Mouse (Mus musculus) gastrocnemius, adult 2 months (tissue): ENCODE measurements around the gene Trpm8. TPM values are rescaled to one million over a fixed set of nuclear protein-coding genes. Genes with fewer than 3 reads are reported as not detected.

Experiments used
- DNase-seq: peaks from one replicate; pipeline ENCODE4 v3.0.0; 2022
- H3K27ac ChIP-seq: fragments of 200-600 bp; 2 replicates; pipeline ENCODE4 v1.8.1; 2022; ENCODE audit warnings: mild to moderate bottlenecking
- H3K4me3 ChIP-seq: fragments of 200-600 bp; 2 replicates; pipeline ENCODE4 v1.8.1; 2022; ENCODE audit warnings: mild to moderate bottlenecking, moderate library complexity
- CTCF ChIP-seq: fragments of 200-600 bp; IDR thresholded peaks from 2 replicates; pipeline ENCODE4 v1.8.1; 2022; ENCODE audit warnings: antibody characterized with exemption, mild to moderate bottlenecking, moderate library complexity
- intact Hi-C: fragments of 180-260 bp; cut with DNase I; formaldehyde crosslinking; loops from one replicate; pipeline ENCODE4 v1.15.1; 2025
- long read RNA-seq, 2 experiments: library from polyadenylated mRNA; stranded (forward); transcript quantifications; one replicate each; pipeline ENCODE4 v2.0.0; 2021
- total RNA-seq, 2 experiments: library from RNA; stranded (reverse); gene quantifications; 2 replicates each; pipeline ENCODE4 v1.2.3; 2021

Trpm8 gene
- not detected for total RNA-seq
- long read RNA-seq, experiment 1, result 0 reads
- long read RNA-seq, experiment 2, result 0 reads

GRCm38 (mm10) chr1:88277098-88277817 lies at the start of gene Trpm8, which contains the start of gene Hjurp:
TSS of gene Trpm8 (plus strand) at chr1:88277661.
TSS of gene Hjurp (minus strand) at chr1:88277633.
- no peak; the same call in 1 of the 2 replicates for TF ChIP-seq CTCF
- Histone ChIP-seq H3K4me3 (peak within 1 kb of the TSS; percentile 64), H3K27ac (peak within 1 kb of the TSS; percentile 77)
- intact Hi-C loops, result no loop called here
- DNase-seq, result peak; percentile 100

- no peak for TF ChIP-seq CTCF
- intact Hi-C loops, result loop anchor here (5.0 kb wide), 1 partner anchor 69 kb away; no protein-coding TSS in a partner anchor
- DNase-seq, result peak; percentile 23
- Histone ChIP-seq H3K27ac (no peak overlapping the region), H3K4me3 (no peak overlapping the region)
Observed at GRCm38 (mm10) chr1:88228121-88228520, 49.3 kb upstream of the Trpm8 start.

- no peak overlapping the region for H3K4me3 ChIP-seq
- no peak overlapping the region for H3K27ac ChIP-seq
- DNase-seq, result no peak
- intact Hi-C loops, result loop anchor here (5.0 kb wide), 1 partner anchor 68 kb away; no protein-coding TSS in a partner anchor
- no peak for TF ChIP-seq CTCF
Observed at GRCm38 (mm10) chr1:88229566-88229965, 47.9 kb upstream of the Trpm8 start.

- DNase-seq, result peak; percentile 25
- no peak for TF ChIP-seq CTCF
- intact Hi-C loops, result loop anchor here (5.0 kb wide), 1 partner anchor 67 kb away; no protein-coding TSS in a partner anchor
- no peak overlapping the region for H3K27ac ChIP-seq
- no peak overlapping the region for H3K4me3 ChIP-seq
Observed at GRCm38 (mm10) chr1:88229986-88230385, 47.5 kb upstream of the Trpm8 start.

GRCm38 (mm10) chr1:88230421-88230820 lies 47.0 kb upstream of the Trpm8 start:
- Histone ChIP-seq H3K27ac (no peak overlapping the region), H3K4me3 (no peak overlapping the region)
- peak; percentile 28 for DNase-seq
- no peak for TF ChIP-seq CTCF
- intact Hi-C loops, result no loop called here

DNA sequence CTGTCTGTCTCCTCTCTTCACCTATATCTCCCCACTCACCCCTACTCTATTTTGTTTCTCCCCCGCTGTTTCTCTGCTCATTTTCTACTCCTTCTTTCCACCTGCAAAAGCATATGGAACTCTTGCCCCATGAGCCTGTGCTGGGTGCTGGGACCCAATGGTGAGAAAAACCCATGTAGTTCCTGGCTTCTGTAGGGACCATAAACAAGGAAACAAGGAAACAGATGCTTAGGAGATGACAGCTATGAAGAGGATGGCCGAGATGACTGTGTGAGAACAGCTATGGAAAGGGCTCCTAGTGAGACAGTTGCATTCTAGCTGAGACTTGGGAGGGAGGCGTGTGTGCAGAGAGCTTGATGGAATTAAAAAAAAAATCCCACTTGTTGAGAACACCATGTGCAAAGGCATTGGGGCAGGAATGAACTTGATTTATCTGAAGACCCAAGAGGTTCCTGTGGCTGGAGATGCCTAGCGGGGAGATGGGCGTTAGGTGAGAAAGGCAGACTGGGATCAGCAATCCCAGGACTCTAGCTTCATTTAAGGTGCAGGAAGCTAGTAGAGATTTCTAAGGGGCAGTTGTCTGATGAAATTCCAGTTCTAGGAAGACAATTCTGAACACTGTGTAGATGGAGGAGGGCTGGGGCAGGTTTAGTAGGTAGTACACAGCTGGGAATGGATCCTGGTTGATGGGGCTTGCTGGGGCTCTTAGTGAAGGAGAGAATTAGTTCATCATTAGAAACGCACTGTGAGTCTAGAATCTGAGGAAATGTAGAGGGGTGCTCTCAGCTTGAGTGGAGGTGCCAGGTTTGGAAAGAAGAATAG lies 46.3 kb upstream of the Trpm8 start:
- Histone ChIP-seq H3K4me3 (no peak overlapping the region), H3K27ac (no peak overlapping the region)
- TF ChIP-seq CTCF, result no peak
- no peak for DNase-seq
- intact Hi-C loops, result no loop called here

DNA sequence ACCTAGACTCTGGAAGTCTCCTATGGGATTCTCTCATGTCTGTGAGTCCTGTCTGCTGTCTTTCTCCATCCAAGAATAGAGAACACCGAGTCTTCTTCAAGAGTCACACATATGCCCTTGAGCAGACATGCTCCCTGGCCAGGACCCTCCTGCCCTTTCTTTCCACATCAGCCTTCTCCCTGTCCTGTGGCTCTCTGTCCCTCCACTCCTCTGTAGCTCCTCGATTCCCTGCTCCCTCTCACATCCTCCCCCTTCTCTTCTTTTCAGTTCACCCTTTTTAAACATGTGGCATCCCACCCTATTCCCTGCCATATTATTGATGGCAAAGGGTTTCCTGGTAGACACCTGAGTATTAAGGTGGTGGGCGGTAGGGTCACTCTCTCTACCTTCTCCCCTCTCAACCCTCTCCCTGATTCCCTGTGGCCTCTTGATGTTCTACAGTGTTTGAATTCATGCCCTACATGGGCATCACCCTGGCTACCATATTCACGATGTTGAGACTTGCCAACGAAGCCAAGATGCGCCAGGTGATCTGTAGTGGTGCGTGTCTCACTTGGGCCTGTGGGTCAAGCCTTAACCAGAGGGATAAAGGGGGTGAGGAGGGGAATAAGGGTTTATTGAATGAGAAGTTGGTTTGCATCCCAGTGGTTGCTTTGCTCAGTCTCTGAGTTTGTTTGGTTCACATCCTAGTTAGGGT lies 45.5 kb upstream of the Trpm8 start:
- intact Hi-C loops, result no loop called here
- H3K4me3 ChIP-seq, result no peak overlapping the region
- no peak for TF ChIP-seq CTCF
- peak; percentile 13 for DNase-seq
- no peak overlapping the region for H3K27ac ChIP-seq

GRCm38 (mm10) chr1:88232664-88233380 lies 44.6 kb upstream of the Trpm8 start:
- no peak for TF ChIP-seq CTCF
- no peak overlapping the region for H3K4me3 ChIP-seq
- intact Hi-C loops, result no loop called here
- H3K27ac ChIP-seq, result no peak overlapping the region
- no peak for DNase-seq

- Histone ChIP-seq H3K4me3 (no peak overlapping the region), H3K27ac (no peak overlapping the region)
- TF ChIP-seq CTCF, result no peak
- intact Hi-C loops, result no loop called here
- peak; percentile 47 for DNase-seq
Observed at GRCm38 (mm10) chr1:88233421-88234247, 43.8 kb upstream of the Trpm8 start.

DNA sequence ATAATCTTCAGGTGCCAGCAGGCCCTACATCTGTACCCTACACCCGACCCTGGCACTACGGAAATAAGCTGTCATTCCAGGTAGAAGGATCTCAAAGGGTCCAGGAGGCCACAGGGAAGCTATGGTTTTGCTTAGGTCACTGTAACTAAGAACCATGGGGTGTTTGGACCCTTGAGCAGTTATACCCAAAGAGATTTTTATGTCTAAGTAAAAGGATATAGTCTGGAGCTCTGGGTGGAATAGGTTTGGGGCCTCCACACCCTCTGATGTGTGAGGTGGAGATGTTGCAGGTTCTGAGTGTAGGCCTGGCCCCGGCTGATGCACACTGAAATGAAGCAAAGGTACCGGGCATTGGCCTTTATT lies 43.2 kb upstream of the Trpm8 start:
- intact Hi-C loops, result no loop called here
- Histone ChIP-seq H3K4me3 (no peak overlapping the region), H3K27ac (no peak overlapping the region)
- DNase-seq, result no peak
- TF ChIP-seq CTCF, result no peak

GRCm38 (mm10) chr1:88234646-88235045 lies 42.8 kb upstream of the Trpm8 start:
- Histone ChIP-seq H3K4me3 (no peak overlapping the region), H3K27ac (no peak overlapping the region)
- intact Hi-C loops, result no loop called here
- TF ChIP-seq CTCF, result no peak
- DNase-seq, result peak; percentile 27
